Mouse (Mus musculus): ENCODE measurements around the gene Tnf. TPM values are rescaled to one million over a fixed set of nuclear protein-coding genes. Genes with fewer than 3 reads are reported as not detected.

The Tnf gene
- total and polyA plus RNA-seq, 3 experiments, result 18.8 to 25.2 (median 20.8) TPM

- H3K4me1 ChIP-seq (ENCODE audit: control insufficient read depth in 1 of 2, insufficient read depth in 2 of 2), result peaks cover 6 to 41% of the 10 kb centered on the region in 2 experiments
- no peak overlapping the region for H3K27ac ChIP-seq (ENCODE audit: insufficient read depth, low read depth)
- peak overlapping the region; percentile 76 for H3K4me2 ChIP-seq (ENCODE audit: insufficient read depth, low read depth, poor library complexity, severe bottlenecking)
- peak overlapping the region; percentile 99; the same call in 1 of the 2 replicates for H3K9ac ChIP-seq (ENCODE audit: insufficient read depth, low read depth)
- peaks cover 14% of the 10 kb centered on the region for H3K27me3 ChIP-seq (replicated peaks)
- dilution Hi-C loops (cut with MboI; ENCODE audit: extremely low pct_ligation_motif_present, extremely low pct_unique_long_range_greater_than_20kb, low sequenced_read_pairs), result no loop called here
- DNase-seq (ENCODE audit: extremely low read depth), result no peak
- peaks cover 61 to 72% of the 10 kb centered on the region in 2 experiments for H3K36me3 ChIP-seq (replicated peaks in 1 of 2; ENCODE audit: control insufficient read depth in 1 of 2, insufficient read depth in 1 of 2, low read length in 1 of 2)
- no peaks in the 10 kb centered on the region for H3K9me3 ChIP-seq (replicated peaks; ENCODE audit: low read length)
- TF ChIP-seq TCF12 (IDR thresholded peaks at IDR 0.05; ENCODE audit: low read depth, low read length) (no peak), EP300 (IDR thresholded peaks at IDR 0.05; ENCODE audit: low read length) (no peak), BHLHE40 (IDR thresholded peaks at IDR 0.05; ENCODE audit: low read depth, low read length) (no peak), USF2 (conservative IDR thresholded peaks at IDR 0.05; ENCODE audit: low read depth, low read length) (no peak), MEF2A (IDR thresholded peaks at IDR 0.05; ENCODE audit: borderline replicate concordance, low read depth, low read length) (no peak), POLR2AphosphoS2 (IDR thresholded peaks at IDR 0.05; ENCODE audit: low read depth, low read length) (no peak), IRF4 (IDR thresholded peaks at IDR 0.05; ENCODE audit: low read depth, low read length) (no peak), RAD21 (IDR thresholded peaks at IDR 0.05; ENCODE audit: low read depth, low read length) (no peak), MAFK (IDR thresholded peaks at IDR 0.05; ENCODE audit: insufficient replicate concordance, low read length) (no peak), MAZ (IDR thresholded peaks at IDR 0.05; ENCODE audit: low read depth, low read length) (no peak), NELFE (IDR thresholded peaks at IDR 0.05; ENCODE audit: low read depth, low read length) (no peak), UBTF (IDR thresholded peaks at IDR 0.05; ENCODE audit: low read depth, low read length) (no peak), CHD2 (IDR thresholded peaks at IDR 0.05; ENCODE audit: low read length) (no peak), ZKSCAN1 (IDR thresholded peaks at IDR 0.05; ENCODE audit: borderline replicate concordance, low read depth, low read length) (no peak), ETS1 (conservative IDR thresholded peaks at IDR 0.05; ENCODE audit: low read depth, low read length) (no peak), GABPA (IDR thresholded peaks at IDR 0.05; ENCODE audit: insufficient replicate concordance, low read depth, low read length) (no peak), E2F4 (IDR thresholded peaks at IDR 0.05; ENCODE audit: insufficient replicate concordance, low read depth, low read length) (no peak), USF1 (IDR thresholded peaks at IDR 0.05; ENCODE audit: low read depth, low read length) (no peak), ZNF384 (IDR thresholded peaks at IDR 0.05; ENCODE audit: low read depth, low read length) (no peak)
- H3K79me2 ChIP-seq (replicated peaks; ENCODE audit: control insufficient read depth, extremely low read depth, insufficient read depth, poor library complexity, severe bottlenecking), result peaks cover 59% of the 10 kb centered on the region
- H3K4me3 ChIP-seq (replicated peaks in 1 of 3; ENCODE audit: low read depth in 2 of 3, low read length in 2 of 3, poor library complexity in 1 of 3), result peak overlapping the region in 1 of 3 experiments; percentile 92
- in situ Hi-C loops (cut with MboI; ENCODE audit: low pct_ligation_motif_present, low pct_unique_long_range_greater_than_20kb, low sequenced_read_pairs), result no loop called here
Measured at GRCm38 (mm10) chr17:35244999-35245398, 43.2 kb upstream of the Tnf start.

DNA sequence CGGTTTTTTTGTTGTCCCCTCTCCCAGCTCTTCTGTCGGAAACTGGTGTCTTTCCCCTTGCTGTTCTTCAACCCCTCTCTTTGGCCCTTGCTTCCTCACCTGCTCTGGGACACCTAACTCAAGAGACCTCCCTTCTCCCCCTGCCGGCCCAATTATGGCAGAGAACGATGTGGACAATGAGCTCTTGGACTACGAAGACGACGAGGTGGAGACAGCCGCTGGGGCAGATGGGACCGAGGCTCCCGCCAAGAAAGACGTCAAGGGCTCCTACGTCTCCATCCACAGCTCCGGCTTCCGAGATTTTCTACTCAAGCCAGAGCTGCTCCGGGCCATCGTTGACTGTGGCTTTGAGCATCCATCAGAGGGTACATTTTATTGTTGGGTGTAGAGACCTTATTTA is 41.3 kb upstream of the Tnf start:
- Histone ChIP-seq H3K27me3 (replicated peaks) (peaks cover 6% of the 10 kb centered on the region), H3K4me2 (ENCODE audit: insufficient read depth, low read depth, poor library complexity, severe bottlenecking) (peak overlapping the region; percentile 76), H3K79me2 (replicated peaks; ENCODE audit: control insufficient read depth, extremely low read depth, insufficient read depth, poor library complexity, severe bottlenecking) (peaks cover 59% of the 10 kb centered on the region), H3K4me3 (replicated peaks in 1 of 3; ENCODE audit: low read depth in 2 of 3, low read length in 2 of 3, poor library complexity in 1 of 3) (peak overlapping the region; percentile 90 to 92 (median 92)), H3K9me3 (replicated peaks; ENCODE audit: low read length) (no peaks in the 10 kb centered on the region), H3K36me3 (replicated peaks in 1 of 2; ENCODE audit: control insufficient read depth in 1 of 2, insufficient read depth in 1 of 2, low read length in 1 of 2) (peaks cover 43 to 56% of the 10 kb centered on the region in 2 experiments), H3K9ac (ENCODE audit: insufficient read depth, low read depth) (peak overlapping the region; percentile 99), H3K27ac (ENCODE audit: insufficient read depth, low read depth) (no peak overlapping the region), H3K4me1 (ENCODE audit: control insufficient read depth in 1 of 2, insufficient read depth in 2 of 2) (peaks cover 6 to 45% of the 10 kb centered on the region in 2 experiments)
- in situ Hi-C loops (cut with MboI; ENCODE audit: low pct_ligation_motif_present, low pct_unique_long_range_greater_than_20kb, low sequenced_read_pairs) (no loop called here), dilution Hi-C loops (cut with MboI; ENCODE audit: extremely low pct_ligation_motif_present, extremely low pct_unique_long_range_greater_than_20kb, low sequenced_read_pairs) (no loop called here)
- DNase-seq (ENCODE audit: extremely low read depth), result no peak
- TF ChIP-seq SMC3 (IDR thresholded peaks at IDR 0.05; ENCODE audit: low read depth, low read length) (no peak), CTCF (conservative IDR thresholded peaks at IDR 0.05 in 1 of 2, IDR thresholded peaks at IDR 0.05 in 1 of 2; ENCODE audit: low read depth in 2 of 2, low read length in 2 of 2) (peak in 1 of 2 experiments; percentile 19; a peak in 2 of 4 replicates), NELFE (IDR thresholded peaks at IDR 0.05; ENCODE audit: low read depth, low read length) (no peak), ZMIZ1 (IDR thresholded peaks at IDR 0.05; ENCODE audit: low read depth, low read length) (no peak), POLR2AphosphoS2 (IDR thresholded peaks at IDR 0.05; ENCODE audit: low read depth, low read length) (0 out of 2 replicates have a peak, but pooled peaks have one; percentile 8), PAX5 (IDR thresholded peaks at IDR 0.05; ENCODE audit: low read length) (no peak), NRF1 (IDR thresholded peaks at IDR 0.05; ENCODE audit: low read depth, low read length) (no peak)

Data from CH12.LX (cell line).